Mouse (Mus musculus): Measurements from ENCODE around the gene Epha4. TPM values are rescaled to one million over a fixed set of nuclear protein-coding genes. Genes with fewer than 3 reads are reported as not detected.

Epha4 gene
- polyA plus RNA-seq, 1 experiment from 2014 or later: 30.4 TPM

GRCm38 (mm10) chr1:77506038-77506855 is 8.6 kb downstream of the Epha4 start:
- ATAC-seq: peak; percentile 59; the same call in 1 of the 2 replicates
- peak overlapping the region; percentile 55 for H3K4me2 ChIP-seq (ENCODE audit: low read length)
- WGBS: 23% methylated on average over 21 of the region's 21 CpGs
- H3K4me1 ChIP-seq (ENCODE audit: control insufficient read depth, insufficient read depth, low read length): peaks cover 66% of the 10 kb centered on the region
- peak overlapping the region; percentile 33 for H3K4me3 ChIP-seq (ENCODE audit: low read depth, low read length)
- no peaks in the 10 kb centered on the region for H3K9me3 ChIP-seq (replicated peaks; ENCODE audit: control insufficient read depth, low read length, poor library complexity, severe bottlenecking)
- H3K27ac ChIP-seq (ENCODE audit: low read length): no peak overlapping the region
- no peaks in the 10 kb centered on the region for H3K36me3 ChIP-seq (ENCODE audit: control insufficient read depth, insufficient read depth, low read length)
- no peaks in the 10 kb centered on the region for H3K27me3 ChIP-seq (ENCODE audit: control insufficient read depth, insufficient read depth, low read depth, low read length)
- peak overlapping the region; percentile 23; the same call in 1 of the 2 replicates for H3K9ac ChIP-seq (ENCODE audit: low read depth, low read length)

GRCm38 (mm10) chr1:77505263-77505662 is 9.6 kb downstream of the Epha4 start:
- no peak overlapping the region for H3K27ac ChIP-seq (ENCODE audit: low read length)
- no peaks in the 10 kb centered on the region for H3K9me3 ChIP-seq (replicated peaks; ENCODE audit: control insufficient read depth, low read length, poor library complexity, severe bottlenecking)
- ATAC-seq: no peak
- H3K9ac ChIP-seq (ENCODE audit: low read depth, low read length): peak overlapping the region; percentile 23; the same call in 1 of the 2 replicates
- peaks cover 64% of the 10 kb centered on the region for H3K4me1 ChIP-seq (ENCODE audit: control insufficient read depth, insufficient read depth, low read length)
- H3K36me3 ChIP-seq (ENCODE audit: control insufficient read depth, insufficient read depth, low read length): no peaks in the 10 kb centered on the region
- no peaks in the 10 kb centered on the region for H3K27me3 ChIP-seq (ENCODE audit: control insufficient read depth, insufficient read depth, low read depth, low read length)
- WGBS: 66% methylated on average over 8 of the region's 8 CpGs
- H3K4me3 ChIP-seq (ENCODE audit: low read depth, low read length): peak overlapping the region; percentile 33
- H3K4me2 ChIP-seq (ENCODE audit: low read length): peak overlapping the region; percentile 55

GRCm38 (mm10) chr1:77504813-77505212 is 10.1 kb downstream of the Epha4 start:
- H3K4me1 ChIP-seq (ENCODE audit: control insufficient read depth, insufficient read depth, low read length): peaks cover 64% of the 10 kb centered on the region
- WGBS: 31% methylated on average over 2 of the region's 2 CpGs
- H3K36me3 ChIP-seq (ENCODE audit: control insufficient read depth, insufficient read depth, low read length): no peaks in the 10 kb centered on the region
- no peak for ATAC-seq
- no peak overlapping the region for H3K9ac ChIP-seq (ENCODE audit: low read depth, low read length)
- no peaks in the 10 kb centered on the region for H3K9me3 ChIP-seq (replicated peaks; ENCODE audit: control insufficient read depth, low read length, poor library complexity, severe bottlenecking)
- no peaks in the 10 kb centered on the region for H3K27me3 ChIP-seq (ENCODE audit: control insufficient read depth, insufficient read depth, low read depth, low read length)
- H3K4me3 ChIP-seq (ENCODE audit: low read depth, low read length): peak overlapping the region; percentile 33; the same call in 1 of the 2 replicates
- no peak overlapping the region for H3K27ac ChIP-seq (ENCODE audit: low read length)
- H3K4me2 ChIP-seq (ENCODE audit: low read length): peak overlapping the region; percentile 55

GRCm38 (mm10) chr1:77503711-77504181 is 11.1 kb downstream of the Epha4 start:
- H3K36me3 ChIP-seq (ENCODE audit: control insufficient read depth, insufficient read depth, low read length): no peaks in the 10 kb centered on the region
- no peak for ATAC-seq
- no peaks in the 10 kb centered on the region for H3K9me3 ChIP-seq (replicated peaks; ENCODE audit: control insufficient read depth, low read length, poor library complexity, severe bottlenecking)
- H3K4me3 ChIP-seq (ENCODE audit: low read depth, low read length): peak overlapping the region; percentile 33; the same call in 1 of the 2 replicates
- 57% methylated on average over 8 of the region's 8 CpGs for WGBS
- no peak overlapping the region for H3K9ac ChIP-seq (ENCODE audit: low read depth, low read length)
- no peaks in the 10 kb centered on the region for H3K27me3 ChIP-seq (ENCODE audit: control insufficient read depth, insufficient read depth, low read depth, low read length)
- H3K4me2 ChIP-seq (ENCODE audit: low read length): peak overlapping the region; percentile 55
- H3K4me1 ChIP-seq (ENCODE audit: control insufficient read depth, insufficient read depth, low read length): peaks cover 64% of the 10 kb centered on the region
- no peak overlapping the region for H3K27ac ChIP-seq (ENCODE audit: low read length)

GRCm38 (mm10) chr1:77502554-77503119 is 12.3 kb downstream of the Epha4 start:
- no peak for ATAC-seq
- Histone ChIP-seq H3K27me3 (ENCODE audit: control insufficient read depth, insufficient read depth, low read depth, low read length) (no peaks in the 10 kb centered on the region), H3K4me3 (ENCODE audit: low read depth, low read length) (no peak overlapping the region), H3K4me1 (ENCODE audit: control insufficient read depth, insufficient read depth, low read length) (peaks cover 59% of the 10 kb centered on the region), H3K4me2 (ENCODE audit: low read length) (peak overlapping the region; percentile 33), H3K27ac (ENCODE audit: low read length) (0 out of 2 replicates have a peak overlapping the region, but pooled peaks have one; percentile 10), H3K9ac (ENCODE audit: low read depth, low read length) (peak overlapping the region; percentile 38; the same call in 1 of the 2 replicates), H3K9me3 (replicated peaks; ENCODE audit: control insufficient read depth, low read length, poor library complexity, severe bottlenecking) (no peaks in the 10 kb centered on the region), H3K36me3 (ENCODE audit: control insufficient read depth, insufficient read depth, low read length) (no peaks in the 10 kb centered on the region)
- WGBS: 11% methylated on average over 11 of the region's 11 CpGs

GRCm38 (mm10) chr1:77501363-77501933 is 13.4 kb downstream of the Epha4 start:
- Histone ChIP-seq H3K4me2 (ENCODE audit: low read length) (peak overlapping the region; percentile 43), H3K4me3 (ENCODE audit: low read depth, low read length) (peak overlapping the region; percentile 15), H3K4me1 (ENCODE audit: control insufficient read depth, insufficient read depth, low read length) (peaks cover 56% of the 10 kb centered on the region), H3K27me3 (ENCODE audit: control insufficient read depth, insufficient read depth, low read depth, low read length) (no peaks in the 10 kb centered on the region), H3K9me3 (replicated peaks; ENCODE audit: control insufficient read depth, low read length, poor library complexity, severe bottlenecking) (no peaks in the 10 kb centered on the region), H3K36me3 (ENCODE audit: control insufficient read depth, insufficient read depth, low read length) (no peaks in the 10 kb centered on the region), H3K27ac (ENCODE audit: low read length) (no peak overlapping the region), H3K9ac (ENCODE audit: low read depth, low read length) (peak overlapping the region; percentile 32; the same call in 1 of the 2 replicates)
- 25% methylated on average over 13 of the region's 13 CpGs for WGBS
- no peak for ATAC-seq

GRCm38 (mm10) chr1:77497506-77497905 is 17.4 kb downstream of the Epha4 start:
- no peaks in the 10 kb centered on the region for H3K9me3 ChIP-seq (replicated peaks; ENCODE audit: control insufficient read depth, low read length, poor library complexity, severe bottlenecking)
- WGBS: 41% methylated on average over 4 of the region's 4 CpGs
- H3K9ac ChIP-seq (ENCODE audit: low read depth, low read length): no peak overlapping the region
- H3K4me1 ChIP-seq (ENCODE audit: control insufficient read depth, insufficient read depth, low read length): peaks cover 52% of the 10 kb centered on the region
- no peak for ATAC-seq
- H3K36me3 ChIP-seq (ENCODE audit: control insufficient read depth, insufficient read depth, low read length): no peaks in the 10 kb centered on the region
- H3K27me3 ChIP-seq (ENCODE audit: control insufficient read depth, insufficient read depth, low read depth, low read length): no peaks in the 10 kb centered on the region
- no peak overlapping the region for H3K4me3 ChIP-seq (ENCODE audit: low read depth, low read length)
- no peak overlapping the region for H3K27ac ChIP-seq (ENCODE audit: low read length)
- H3K4me2 ChIP-seq (ENCODE audit: low read length): no peak overlapping the region

- H3K9ac ChIP-seq (ENCODE audit: low read depth, low read length): 0 out of 2 replicates have a peak overlapping the region, but pooled peaks have one; percentile 5
- H3K27ac ChIP-seq (ENCODE audit: low read length): peak overlapping the region; percentile 54; the same call in 1 of the 2 replicates
- H3K4me2 ChIP-seq (ENCODE audit: low read length): peak overlapping the region; percentile 31
- no peaks in the 10 kb centered on the region for H3K9me3 ChIP-seq (replicated peaks; ENCODE audit: control insufficient read depth, low read length, poor library complexity, severe bottlenecking)
- peak; percentile 90 for ATAC-seq
- H3K4me1 ChIP-seq (ENCODE audit: control insufficient read depth, insufficient read depth, low read length): peaks cover 47% of the 10 kb centered on the region
- no peaks in the 10 kb centered on the region for H3K27me3 ChIP-seq (ENCODE audit: control insufficient read depth, insufficient read depth, low read depth, low read length)
- 8% methylated on average over 11 of the region's 11 CpGs for WGBS
- no peaks in the 10 kb centered on the region for H3K36me3 ChIP-seq (ENCODE audit: control insufficient read depth, insufficient read depth, low read length)
- no peak overlapping the region for H3K4me3 ChIP-seq (ENCODE audit: low read depth, low read length)
These were observed 18.3 kb downstream of the Epha4 start for GRCm38 (mm10) chr1:77496468-77497181.
